Mouse (Mus musculus): ENCODE results near the gene Olfr935. TPM values are rescaled to one million over a fixed set of nuclear protein-coding genes. Genes with fewer than 3 reads are reported as not detected.

The Olfr935 gene
- polyA plus RNA-seq (2015; fragmentation: Nextera tagmentation; extraction: Ambion mirVana) = not detected in 2 replicates

DNA sequence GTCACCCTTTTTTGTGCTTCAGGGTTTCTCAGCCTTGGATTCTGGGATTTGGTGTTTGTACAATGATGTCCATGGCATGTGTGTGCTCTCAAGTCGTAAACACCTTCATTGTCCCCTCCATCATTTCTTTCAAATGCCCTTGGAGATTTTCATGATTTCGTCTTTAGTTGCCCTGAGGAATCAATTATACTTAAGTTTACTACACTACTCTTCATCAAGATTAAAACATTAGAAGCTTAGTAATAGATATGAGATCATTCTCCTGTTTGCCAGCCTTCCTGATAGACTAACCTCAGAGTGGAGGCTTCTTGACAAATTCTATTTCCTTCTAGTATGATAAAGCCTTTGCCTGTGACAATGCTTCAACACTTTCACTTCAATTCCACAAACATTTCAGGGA lies at the start of gene Olfr935:
TSS of gene Olfr935 (minus strand) at position 101 of the 400 bp plus-strand sequence.
- Histone ChIP-seq H3K36me3 (ENCODE audit: control insufficient read depth, insufficient read depth) (no peaks in the 10 kb centered on the region), H3K27me3 (replicated peaks; ENCODE audit: control insufficient read depth, insufficient read depth, low read length) (no peaks in the 10 kb centered on the region), H3K4me1 (replicated peaks; ENCODE audit: control insufficient read depth, insufficient read depth, low read length) (no peaks in the 10 kb centered on the region), H3K27ac (ENCODE audit: low read depth, low read length) (no peak within 1 kb of the TSS), H3K4me3 (ENCODE audit: low read depth, low read length) (no peak within 1 kb of the TSS), H3K4me2 (replicated peaks; ENCODE audit: low read depth) (no peak within 1 kb of the TSS), H3K9me3 (ENCODE audit: control insufficient read depth) (no peaks in the 10 kb centered on the region), H3K9ac (ENCODE audit: low read depth, low read length) (no peak within 1 kb of the TSS)
- no peak for TF ChIP-seq CTCF (IDR thresholded peaks at IDR 0.05; ENCODE audit: low read depth)
- no peak for ATAC-seq
- 70% methylated on average over 2 of the region's 2 CpGs for WGBS

GRCm38 (mm10) chr9:39023277-39023676 lies 23.8 kb upstream of the Olfr935 start, which contains the start of gene Olfr146:
TSS of gene Olfr146 (minus strand) at chr9:39023377.
- H3K9me3 ChIP-seq (ENCODE audit: control insufficient read depth) = no peaks in the 10 kb centered on the region
- no peak for ATAC-seq

DNA sequence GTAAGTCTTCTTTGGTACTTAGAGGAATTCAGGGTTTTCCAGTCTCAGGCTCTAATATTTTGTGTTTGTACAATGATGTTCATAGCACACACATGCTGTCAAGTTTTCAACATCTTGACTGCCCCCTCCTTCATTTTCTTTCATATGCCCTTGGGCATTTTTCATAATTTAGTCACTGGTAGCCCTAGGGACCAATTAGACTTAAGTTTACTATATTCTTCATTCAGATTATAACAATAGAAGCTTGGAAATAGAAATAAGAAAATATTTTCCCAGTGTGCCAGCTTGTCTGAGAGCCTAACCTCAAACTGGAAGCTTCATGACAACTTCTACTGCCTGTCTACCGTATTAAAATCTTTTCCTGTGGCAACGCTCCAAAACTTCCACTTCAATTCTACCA lies 11.3 kb downstream of the Olfr935 start, which contains the start of gene Olfr934:
TSS of gene Olfr934 (minus strand) at position 101 of the 400 bp plus-strand sequence.
- Histone ChIP-seq H3K36me3 (ENCODE audit: control insufficient read depth, insufficient read depth) (no peaks in the 10 kb centered on the region), H3K9ac (ENCODE audit: low read depth, low read length) (no peak within 1 kb of the TSS), H3K4me1 (replicated peaks; ENCODE audit: control insufficient read depth, insufficient read depth, low read length) (no peaks in the 10 kb centered on the region), H3K4me3 (ENCODE audit: low read depth, low read length) (no peak within 1 kb of the TSS), H3K27ac (ENCODE audit: low read depth, low read length) (no peak within 1 kb of the TSS), H3K4me2 (replicated peaks; ENCODE audit: low read depth) (no peak within 1 kb of the TSS), H3K9me3 (ENCODE audit: control insufficient read depth) (no peaks in the 10 kb centered on the region), H3K27me3 (replicated peaks; ENCODE audit: control insufficient read depth, insufficient read depth, low read length) (no peaks in the 10 kb centered on the region)
- ATAC-seq = no peak
- 86% methylated on average over 2 of the region's 2 CpGs for WGBS
- TF ChIP-seq CTCF (IDR thresholded peaks at IDR 0.05; ENCODE audit: low read depth) = no peak

More at GRCm38 (mm10) chr9:39023277-39023676, 23.8 kb upstream of the Olfr935 start, which contains the start of gene Olfr146:
- Histone ChIP-seq H3K4me1 (replicated peaks; ENCODE audit: control insufficient read depth, insufficient read depth, low read length) (no peaks in the 10 kb centered on the region), H3K36me3 (ENCODE audit: control insufficient read depth, insufficient read depth) (no peaks in the 10 kb centered on the region), H3K9ac (ENCODE audit: low read depth, low read length) (no peak within 1 kb of the TSS), H3K4me2 (replicated peaks; ENCODE audit: low read depth) (no peak within 1 kb of the TSS), H3K27me3 (replicated peaks; ENCODE audit: control insufficient read depth, insufficient read depth, low read length) (no peaks in the 10 kb centered on the region), H3K27ac (ENCODE audit: low read depth, low read length) (no peak within 1 kb of the TSS), H3K4me3 (ENCODE audit: low read depth, low read length) (no peak within 1 kb of the TSS)
- TF ChIP-seq CTCF (IDR thresholded peaks at IDR 0.05; ENCODE audit: low read depth) = no peak
- 78% methylated on average over 1 of the region's 1 CpGs for WGBS

DNA sequence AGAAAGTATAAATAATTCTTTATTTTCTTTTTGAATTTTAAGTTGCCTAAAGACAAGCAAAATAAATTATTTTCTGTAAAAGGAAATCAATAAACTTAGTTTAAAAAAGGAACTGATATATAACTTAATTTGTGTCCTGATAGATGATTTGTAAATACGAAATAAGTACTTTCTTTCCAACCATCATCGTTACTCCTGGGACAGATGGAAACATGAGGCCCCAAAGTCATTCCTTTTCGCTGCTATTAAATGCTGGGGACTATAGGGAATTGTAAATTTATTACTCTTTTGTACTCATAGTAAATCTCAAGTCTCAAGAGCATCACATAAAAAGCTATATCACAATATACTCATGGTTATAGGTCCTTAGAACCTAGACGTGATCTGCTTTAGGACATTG lies 27.5 kb downstream of the Olfr935 start, which contains the start of gene Olfr933:
TSS of gene Olfr933 (plus strand) at position 301 of the 400 bp plus-strand sequence.
- H3K4me2 ChIP-seq (replicated peaks; ENCODE audit: low read depth) = no peak within 1 kb of the TSS
- no peaks in the 10 kb centered on the region for H3K4me1 ChIP-seq (replicated peaks; ENCODE audit: control insufficient read depth, insufficient read depth, low read length)
- no peaks in the 10 kb centered on the region for H3K27me3 ChIP-seq (replicated peaks; ENCODE audit: control insufficient read depth, insufficient read depth, low read length)
- 77% methylated on average over 4 of the region's 4 CpGs for WGBS
- no peak within 1 kb of the TSS for H3K27ac ChIP-seq (ENCODE audit: low read depth, low read length)
- H3K9ac ChIP-seq (ENCODE audit: low read depth, low read length) = no peak within 1 kb of the TSS
- no peaks in the 10 kb centered on the region for H3K9me3 ChIP-seq (ENCODE audit: control insufficient read depth)
- ATAC-seq = no peak
- no peak within 1 kb of the TSS for H3K4me3 ChIP-seq (ENCODE audit: low read depth, low read length)
- H3K36me3 ChIP-seq (ENCODE audit: control insufficient read depth, insufficient read depth) = no peaks in the 10 kb centered on the region
- no peak for TF ChIP-seq CTCF (IDR thresholded peaks at IDR 0.05; ENCODE audit: low read depth)

DNA sequence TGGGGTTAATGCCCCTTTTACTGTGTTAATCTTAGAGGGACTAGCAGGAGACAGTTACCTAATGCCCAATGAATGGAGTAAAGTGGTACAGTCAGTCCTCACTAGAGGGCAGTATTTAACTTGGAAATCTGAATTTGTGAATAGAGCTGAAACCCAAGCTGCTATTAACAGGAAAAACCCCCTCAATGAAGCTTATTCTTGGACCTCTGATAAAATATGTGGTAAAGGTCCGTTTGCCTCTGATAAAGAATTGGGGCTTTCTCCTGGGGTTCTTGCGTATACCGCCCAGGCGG lies 45.4 kb downstream of the Olfr935 start:
- Histone ChIP-seq H3K4me3 (ENCODE audit: low read depth, low read length) (no peak overlapping the region), H3K9ac (ENCODE audit: low read depth, low read length) (no peak overlapping the region), H3K36me3 (ENCODE audit: control insufficient read depth, insufficient read depth) (no peaks in the 10 kb centered on the region), H3K4me2 (replicated peaks; ENCODE audit: low read depth) (0 out of 2 replicates have a peak overlapping the region, but pooled peaks have one; percentile 31), H3K27me3 (replicated peaks; ENCODE audit: control insufficient read depth, insufficient read depth, low read length) (no peaks in the 10 kb centered on the region), H3K9me3 (ENCODE audit: control insufficient read depth) (no peaks in the 10 kb centered on the region), H3K27ac (ENCODE audit: low read depth, low read length) (no peak overlapping the region), H3K4me1 (replicated peaks; ENCODE audit: control insufficient read depth, insufficient read depth, low read length) (no peaks in the 10 kb centered on the region)
- WGBS = 74% methylated on average over 4 of the region's 4 CpGs
- no peak for ATAC-seq
- TF ChIP-seq CTCF (IDR thresholded peaks at IDR 0.05; ENCODE audit: low read depth) = peak; percentile 44; the same call in 1 of the 2 replicates

- H3K4me3 ChIP-seq (ENCODE audit: low read depth, low read length) = no peak overlapping the region
- 43% methylated on average over 7 of the region's 7 CpGs for WGBS
- ATAC-seq = no peak
- H3K27me3 ChIP-seq (replicated peaks; ENCODE audit: control insufficient read depth, insufficient read depth, low read length) = no peaks in the 10 kb centered on the region
- TF ChIP-seq CTCF (IDR thresholded peaks at IDR 0.05; ENCODE audit: low read depth) = no peak
- H3K27ac ChIP-seq (ENCODE audit: low read depth, low read length) = no peak overlapping the region
- 0 out of 2 replicates have a peak overlapping the region, but pooled peaks have one; percentile 31 for H3K4me2 ChIP-seq (replicated peaks; ENCODE audit: low read depth)
- H3K9ac ChIP-seq (ENCODE audit: low read depth, low read length) = no peak overlapping the region
- no peaks in the 10 kb centered on the region for H3K4me1 ChIP-seq (replicated peaks; ENCODE audit: control insufficient read depth, insufficient read depth, low read length)
- no peaks in the 10 kb centered on the region for H3K9me3 ChIP-seq (ENCODE audit: control insufficient read depth)
- no peaks in the 10 kb centered on the region for H3K36me3 ChIP-seq (ENCODE audit: control insufficient read depth, insufficient read depth)
These were observed 45.9 kb downstream of the Olfr935 start for GRCm38 (mm10) chr9:38953401-38954123.

Small RNA genes lying within 50 kb of the gene (microRNA-seq; reads per million reads assigned to microRNA genes)
- gene Gm25529 = not detected

Other genes with a start within 250 kb of the Olfr935 start
- gene Olfr920, start 247.4 kb downstream of the Olfr935 start, polyA plus RNA-seq (2015; fragmentation: Nextera tagmentation; extraction: Ambion mirVana) = 0.07 TPM in 2 replicates
- gene Olfr921, start 226.6 kb downstream of the Olfr935 start, polyA plus RNA-seq (2015; fragmentation: Nextera tagmentation; extraction: Ambion mirVana) = not detected in 2 replicates
- gene Olfr922, start 185.1 kb downstream of the Olfr935 start, polyA plus RNA-seq (2015; fragmentation: Nextera tagmentation; extraction: Ambion mirVana) = not detected in 2 replicates
- not detected in 2 replicates for gene Olfr923, start 173.1 kb downstream of the Olfr935 start, polyA plus RNA-seq (2015; fragmentation: Nextera tagmentation; extraction: Ambion mirVana)
- gene Olfr924, start 155.2 kb downstream of the Olfr935 start, polyA plus RNA-seq (2015; fragmentation: Nextera tagmentation; extraction: Ambion mirVana) = not detected in 2 replicates
- gene Olfr26, start 144.6 kb downstream of the Olfr935 start, polyA plus RNA-seq (2015; fragmentation: Nextera tagmentation; extraction: Ambion mirVana) = not detected in 2 replicates
- gene Olfr926, start 122.6 kb downstream of the Olfr935 start, polyA plus RNA-seq (2015; fragmentation: Nextera tagmentation; extraction: Ambion mirVana) = not detected in 2 replicates
- not detected in 2 replicates for gene Olfr930, start 69.9 kb downstream of the Olfr935 start, polyA plus RNA-seq (2015; fragmentation: Nextera tagmentation; extraction: Ambion mirVana)
- not detected in 2 replicates for gene Olfr933, start 27.4 kb downstream of the Olfr935 start, polyA plus RNA-seq (2015; fragmentation: Nextera tagmentation; extraction: Ambion mirVana)
- gene Olfr934, start 11.4 kb downstream of the Olfr935 start, polyA plus RNA-seq (2015; fragmentation: Nextera tagmentation; extraction: Ambion mirVana) = not detected in 2 replicates
- not detected in 2 replicates for gene Olfr146, start 23.7 kb upstream of the Olfr935 start, polyA plus RNA-seq (2015; fragmentation: Nextera tagmentation; extraction: Ambion mirVana)
- gene Olfr937, start 65.3 kb upstream of the Olfr935 start, polyA plus RNA-seq (2015; fragmentation: Nextera tagmentation; extraction: Ambion mirVana) = not detected in 2 replicates
- gene Olfr938, start 79.2 kb upstream of the Olfr935 start, polyA plus RNA-seq (2015; fragmentation: Nextera tagmentation; extraction: Ambion mirVana) = not detected in 2 replicates
- not detected in 2 replicates for gene Olfr27, start 128.4 kb upstream of the Olfr935 start, polyA plus RNA-seq (2015; fragmentation: Nextera tagmentation; extraction: Ambion mirVana)
- gene Olfr943, start 166.6 kb upstream of the Olfr935 start, polyA plus RNA-seq (2015; fragmentation: Nextera tagmentation; extraction: Ambion mirVana) = not detected in 2 replicates
- not detected in 2 replicates for gene Olfr944, start 202.2 kb upstream of the Olfr935 start, polyA plus RNA-seq (2015; fragmentation: Nextera tagmentation; extraction: Ambion mirVana)